Mouse (Mus musculus): ENCODE results near the gene Mip. TPM values are rescaled to one million over a fixed set of nuclear protein-coding genes. Genes with fewer than 3 reads are reported as not detected.

Mip gene
- 0.12 and 0.17 TPM in 2 replicates for polyA plus RNA-seq (2014; fragmentation: Nextera tagmentation; extraction: Ambion mirVana)

- no peak for ATAC-seq (ENCODE audit: low FRiP score, low TSS enrichment)
Measured at GRCm38 (mm10) chr10:128225538-128225937, at the start of gene Mip. TSS of gene Mip (plus strand) at chr10:128225838.

GRCm38 (mm10) chr10:128175996-128176755 is 49.5 kb upstream of the Mip start:
- DNase-seq (peak; percentile 88), ATAC-seq (ENCODE audit: low FRiP score, low TSS enrichment) (peak; percentile 71; the same call in 1 of the 2 replicates)
- Histone ChIP-seq H3K27me3 (ENCODE audit: control insufficient read depth, insufficient read depth, low read length) (no peaks in the 10 kb centered on the region), H3K9me3 (ENCODE audit: control insufficient read depth, low read length) (no peaks in the 10 kb centered on the region), H3K4me1 (ENCODE audit: control insufficient read depth, insufficient read depth, low read length) (peaks cover 10% of the 10 kb centered on the region), H3K27ac (replicated peaks; ENCODE audit: low read depth, low read length) (peak overlapping the region; percentile 46; the same call in 1 of the 2 replicates), H3K36me3 (ENCODE audit: control insufficient read depth, insufficient read depth, low read length) (no peaks in the 10 kb centered on the region), H3K4me3 (replicated peaks; ENCODE audit: low read depth, low read length) (peak overlapping the region; percentile 39), H3K9ac (replicated peaks; ENCODE audit: low read length) (peak overlapping the region; percentile 34), H3K4me2 (ENCODE audit: low read length) (peak overlapping the region; percentile 58)
- WGBS: 1% methylated on average over 17 of the region's 17 CpGs

More at GRCm38 (mm10) chr10:128225538-128225937, at the start of gene Mip:
- 31% methylated on average over 4 of the region's 4 CpGs for WGBS
- Histone ChIP-seq H3K9ac (replicated peaks; ENCODE audit: low read length) (no peak within 1 kb of the TSS; the same call in 1 of the 2 replicates), H3K27ac (replicated peaks; ENCODE audit: low read depth, low read length) (no peak within 1 kb of the TSS), H3K27me3 (ENCODE audit: control insufficient read depth, insufficient read depth, low read length) (no peaks in the 10 kb centered on the region), H3K9me3 (ENCODE audit: control insufficient read depth, low read length) (no peaks in the 10 kb centered on the region), H3K4me2 (ENCODE audit: low read length) (no peak within 1 kb of the TSS), H3K4me3 (replicated peaks; ENCODE audit: low read depth, low read length) (no peak within 1 kb of the TSS), H3K36me3 (ENCODE audit: control insufficient read depth, insufficient read depth, low read length) (no peaks in the 10 kb centered on the region), H3K4me1 (ENCODE audit: control insufficient read depth, insufficient read depth, low read length) (no peaks in the 10 kb centered on the region)
- no peak for DNase-seq

GRCm38 (mm10) chr10:128177316-128177715 is 48.3 kb upstream of the Mip start:
- Histone ChIP-seq H3K4me1 (ENCODE audit: control insufficient read depth, insufficient read depth, low read length) (peaks cover 10% of the 10 kb centered on the region), H3K27me3 (ENCODE audit: control insufficient read depth, insufficient read depth, low read length) (no peaks in the 10 kb centered on the region), H3K27ac (replicated peaks; ENCODE audit: low read depth, low read length) (no peak overlapping the region), H3K36me3 (ENCODE audit: control insufficient read depth, insufficient read depth, low read length) (no peaks in the 10 kb centered on the region), H3K4me3 (replicated peaks; ENCODE audit: low read depth, low read length) (no peak overlapping the region), H3K9ac (replicated peaks; ENCODE audit: low read length) (no peak overlapping the region), H3K4me2 (ENCODE audit: low read length) (no peak overlapping the region), H3K9me3 (ENCODE audit: control insufficient read depth, low read length) (no peaks in the 10 kb centered on the region)
- ATAC-seq (ENCODE audit: low FRiP score, low TSS enrichment): no peak; the same call in 1 of the 2 replicates
- 86% methylated on average over 4 of the region's 4 CpGs for WGBS
- no peak for DNase-seq

GRCm38 (mm10) chr10:128179989-128180388 is 45.6 kb upstream of the Mip start, which contains the start of gene Rbms2:
TSS of gene Rbms2 (minus strand) at chr10:128180297.
- Histone ChIP-seq H3K4me3 (replicated peaks; ENCODE audit: low read depth, low read length) (no peak within 1 kb of the TSS), H3K27ac (replicated peaks; ENCODE audit: low read depth, low read length) (no peak within 1 kb of the TSS), H3K4me1 (ENCODE audit: control insufficient read depth, insufficient read depth, low read length) (peaks cover 10% of the 10 kb centered on the region), H3K9ac (replicated peaks; ENCODE audit: low read length) (no peak within 1 kb of the TSS), H3K9me3 (ENCODE audit: control insufficient read depth, low read length) (no peaks in the 10 kb centered on the region), H3K4me2 (ENCODE audit: low read length) (no peak within 1 kb of the TSS), H3K36me3 (ENCODE audit: control insufficient read depth, insufficient read depth, low read length) (no peaks in the 10 kb centered on the region), H3K27me3 (ENCODE audit: control insufficient read depth, insufficient read depth, low read length) (no peaks in the 10 kb centered on the region)
- DNase-seq (no peak), ATAC-seq (ENCODE audit: low FRiP score, low TSS enrichment) (no peak)
- WGBS: 8% methylated on average over 6 of the region's 6 CpGs

GRCm38 (mm10) chr10:128184296-128184695 is 41.3 kb upstream of the Mip start:
- Histone ChIP-seq H3K4me2 (ENCODE audit: low read length) (no peak overlapping the region), H3K36me3 (ENCODE audit: control insufficient read depth, insufficient read depth, low read length) (no peaks in the 10 kb centered on the region), H3K9ac (replicated peaks; ENCODE audit: low read length) (no peak overlapping the region), H3K27me3 (ENCODE audit: control insufficient read depth, insufficient read depth, low read length) (no peaks in the 10 kb centered on the region), H3K9me3 (ENCODE audit: control insufficient read depth, low read length) (no peaks in the 10 kb centered on the region), H3K4me1 (ENCODE audit: control insufficient read depth, insufficient read depth, low read length) (no peaks in the 10 kb centered on the region), H3K4me3 (replicated peaks; ENCODE audit: low read depth, low read length) (no peak overlapping the region), H3K27ac (replicated peaks; ENCODE audit: low read depth, low read length) (no peak overlapping the region)
- DNase-seq: no peak
- ATAC-seq (ENCODE audit: low FRiP score, low TSS enrichment): no peak
- WGBS: 94% methylated on average over 2 of the region's 2 CpGs

GRCm38 (mm10) chr10:128185277-128185940 is 40.2 kb upstream of the Mip start:
- DNase-seq (no peak), ATAC-seq (ENCODE audit: low FRiP score, low TSS enrichment) (no peak)
- H3K36me3 ChIP-seq (ENCODE audit: control insufficient read depth, insufficient read depth, low read length): no peaks in the 10 kb centered on the region
- 76% methylated on average over 6 of the region's 6 CpGs for WGBS
- no peak overlapping the region for H3K4me3 ChIP-seq (replicated peaks; ENCODE audit: low read depth, low read length)
- H3K27ac ChIP-seq (replicated peaks; ENCODE audit: low read depth, low read length): no peak overlapping the region
- no peak overlapping the region for H3K9ac ChIP-seq (replicated peaks; ENCODE audit: low read length)
- H3K4me2 ChIP-seq (ENCODE audit: low read length): no peak overlapping the region
- no peaks in the 10 kb centered on the region for H3K9me3 ChIP-seq (ENCODE audit: control insufficient read depth, low read length)
- no peaks in the 10 kb centered on the region for H3K27me3 ChIP-seq (ENCODE audit: control insufficient read depth, insufficient read depth, low read length)
- no peaks in the 10 kb centered on the region for H3K4me1 ChIP-seq (ENCODE audit: control insufficient read depth, insufficient read depth, low read length)

- no peaks in the 10 kb centered on the region for H3K4me1 ChIP-seq (ENCODE audit: control insufficient read depth, insufficient read depth, low read length)
- H3K4me2 ChIP-seq (ENCODE audit: low read length): no peak overlapping the region
- WGBS: 50% methylated on average over 2 of the region's 2 CpGs
- DNase-seq: peak; percentile 89
- no peak for ATAC-seq (ENCODE audit: low FRiP score, low TSS enrichment)
- H3K4me3 ChIP-seq (replicated peaks; ENCODE audit: low read depth, low read length): no peak overlapping the region
- no peaks in the 10 kb centered on the region for H3K36me3 ChIP-seq (ENCODE audit: control insufficient read depth, insufficient read depth, low read length)
- no peaks in the 10 kb centered on the region for H3K9me3 ChIP-seq (ENCODE audit: control insufficient read depth, low read length)
- H3K27ac ChIP-seq (replicated peaks; ENCODE audit: low read depth, low read length): no peak overlapping the region
- H3K9ac ChIP-seq (replicated peaks; ENCODE audit: low read length): no peak overlapping the region
- H3K27me3 ChIP-seq (ENCODE audit: control insufficient read depth, insufficient read depth, low read length): no peaks in the 10 kb centered on the region
Measured at GRCm38 (mm10) chr10:128185959-128186358, 39.7 kb upstream of the Mip start.

- 69% methylated on average over 5 of the region's 5 CpGs for WGBS
- Histone ChIP-seq H3K27me3 (ENCODE audit: control insufficient read depth, insufficient read depth, low read length) (no peaks in the 10 kb centered on the region), H3K9me3 (ENCODE audit: control insufficient read depth, low read length) (no peaks in the 10 kb centered on the region), H3K4me2 (ENCODE audit: low read length) (no peak overlapping the region), H3K4me1 (ENCODE audit: control insufficient read depth, insufficient read depth, low read length) (no peaks in the 10 kb centered on the region), H3K9ac (replicated peaks; ENCODE audit: low read length) (no peak overlapping the region), H3K36me3 (ENCODE audit: control insufficient read depth, insufficient read depth, low read length) (no peaks in the 10 kb centered on the region), H3K27ac (replicated peaks; ENCODE audit: low read depth, low read length) (no peak overlapping the region), H3K4me3 (replicated peaks; ENCODE audit: low read depth, low read length) (no peak overlapping the region)
- ATAC-seq (ENCODE audit: low FRiP score, low TSS enrichment): no peak
- no peak for DNase-seq
Measured at GRCm38 (mm10) chr10:128187181-128187605, 38.4 kb upstream of the Mip start.

All from midbrain, embryonic 14.5 days (tissue).